Mouse (Mus musculus): ENCODE measurements around the gene Ggt5.

Gene Ggt5

DNA sequence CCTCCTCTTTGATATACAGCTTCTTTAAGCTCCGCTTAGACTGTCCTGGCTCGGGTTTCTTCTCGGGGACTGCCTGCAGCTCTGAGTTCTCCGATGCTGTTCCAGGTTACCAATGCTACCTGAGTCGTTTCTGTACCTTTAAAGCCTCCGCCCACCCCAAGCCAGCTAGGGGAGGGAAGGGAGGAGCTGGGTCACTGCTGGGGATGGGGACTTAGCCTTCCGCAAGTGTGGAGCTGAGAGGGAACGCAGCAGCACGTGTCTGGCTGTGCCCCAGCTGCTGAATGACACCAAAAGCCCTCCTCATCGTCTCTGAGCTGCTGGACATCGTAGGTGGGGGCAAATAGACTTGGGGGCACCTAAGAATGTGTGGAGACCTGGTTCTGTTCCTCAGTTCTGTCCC is 20.7 kb upstream of the Ggt5 start:
- no peak for DNase-seq (ENCODE audit: low spot score)

DNA sequence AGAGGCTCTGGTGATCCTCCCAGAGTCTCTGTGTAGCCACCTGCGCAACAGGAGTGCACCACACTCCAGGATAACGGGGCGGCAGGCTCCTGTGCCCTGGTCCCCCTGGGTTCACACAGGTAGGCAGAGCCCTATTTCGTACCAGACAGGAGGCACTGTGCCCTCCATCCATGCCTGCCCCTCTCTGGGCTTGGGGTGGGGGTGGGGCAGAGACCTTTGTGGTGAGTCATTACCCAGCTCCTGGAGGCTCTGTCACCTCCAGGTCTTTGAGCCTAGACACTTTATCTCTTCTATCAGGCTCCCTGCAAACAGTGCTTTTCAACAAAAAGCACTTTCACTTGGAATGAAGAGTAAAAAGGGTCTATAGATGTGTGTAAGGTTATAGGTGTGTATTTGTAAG is 20.3 kb upstream of the Ggt5 start:
- DNase-seq (ENCODE audit: low spot score), result no peak

DNA sequence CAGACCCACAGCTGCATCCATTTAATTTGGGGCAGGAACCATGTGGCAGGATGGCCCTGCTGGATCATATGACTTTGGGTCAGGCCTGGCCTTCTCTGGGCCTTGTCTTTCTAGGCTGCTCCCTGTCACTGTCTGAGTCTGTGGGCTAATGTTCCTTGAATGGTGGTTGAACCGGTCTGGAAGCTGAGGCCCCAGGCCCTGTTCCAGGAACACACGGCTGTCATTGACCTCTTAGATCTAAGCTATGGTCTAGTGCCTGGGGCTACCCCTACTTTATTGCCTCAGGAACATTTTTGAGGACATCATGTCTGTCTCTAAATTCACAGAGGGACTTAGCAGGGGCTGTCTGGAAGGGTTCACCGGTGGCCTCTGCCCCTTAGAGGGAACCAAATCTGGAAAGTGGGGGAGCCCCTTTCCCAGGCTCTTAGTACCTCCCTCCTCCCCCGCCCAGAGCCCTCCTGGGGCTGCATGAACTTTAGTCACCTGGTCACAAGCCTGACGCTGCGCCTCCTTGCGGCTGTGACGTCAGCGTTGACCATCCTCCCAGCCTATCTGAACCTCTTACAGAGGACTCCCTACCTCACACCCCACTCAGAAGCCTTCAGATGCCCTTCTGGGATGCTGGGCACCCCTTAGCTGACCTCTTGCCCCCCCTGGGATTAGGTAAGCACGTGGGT is 18.0 kb upstream of the Ggt5 start:
- DNase-seq (ENCODE audit: low spot score), result no peak

DNA sequence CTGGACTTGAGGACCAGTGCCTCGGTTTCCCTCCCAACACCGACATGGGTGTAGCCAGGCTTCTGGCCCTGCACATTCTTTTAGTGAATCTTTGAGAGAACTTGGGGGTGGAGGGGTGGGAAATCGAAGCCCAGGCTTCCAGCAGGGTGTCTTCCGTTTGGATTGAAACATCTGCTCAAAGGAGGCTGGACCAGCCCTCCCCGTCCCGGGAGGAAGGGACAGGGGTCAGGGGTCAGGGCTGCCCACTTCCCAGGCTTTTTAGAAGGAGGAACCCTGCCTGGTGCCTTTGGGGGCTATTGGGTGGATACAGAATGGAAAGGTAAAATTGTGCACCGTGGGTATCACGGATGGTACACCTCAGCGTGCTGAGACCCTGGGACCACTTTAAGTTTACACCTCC is 17.2 kb upstream of the Ggt5 start:
- no peak for DNase-seq (ENCODE audit: low spot score)

DNA sequence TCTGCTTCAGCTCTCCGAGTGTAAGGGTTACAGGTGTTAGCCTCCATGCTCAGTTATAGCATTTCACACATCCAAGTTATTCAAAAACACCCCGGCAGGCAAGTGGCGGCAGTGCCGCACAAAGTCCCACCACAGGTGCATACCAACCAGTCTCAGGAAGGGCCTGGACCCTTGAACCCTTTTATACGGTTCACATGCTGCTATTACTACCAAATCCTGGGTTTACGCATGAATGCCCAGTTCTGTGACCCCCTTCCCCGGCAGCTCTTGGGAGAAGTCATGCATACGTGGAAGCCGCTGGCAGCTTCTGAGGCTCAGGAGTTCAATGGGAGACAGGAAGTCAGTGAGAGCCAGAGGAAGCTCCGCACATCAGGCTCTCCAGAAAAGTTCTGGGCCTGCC is 16.0 kb upstream of the Ggt5 start:
- DNase-seq (ENCODE audit: low spot score), result no peak

DNA sequence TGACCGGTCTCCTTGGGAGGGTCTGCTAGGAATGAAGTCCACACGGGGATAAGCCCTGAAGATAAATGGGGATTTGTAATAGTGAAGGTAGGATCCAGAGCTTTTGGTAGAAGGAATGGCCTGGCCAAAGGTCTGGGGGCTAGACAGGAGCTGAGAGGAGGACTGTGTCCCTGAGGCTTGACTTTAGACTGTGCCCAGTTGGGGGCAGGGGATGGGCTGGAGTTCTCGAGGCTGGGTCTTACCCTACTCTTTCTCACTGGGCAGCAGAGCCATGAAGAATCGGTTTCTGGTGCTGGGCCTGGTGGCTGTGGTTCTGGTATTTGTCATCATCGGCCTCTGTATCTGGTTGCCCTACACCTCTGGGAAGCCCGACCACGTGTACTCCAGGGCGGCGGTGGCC is 15.2 kb upstream of the Ggt5 start:
- no peak for DNase-seq (ENCODE audit: low spot score)

DNA sequence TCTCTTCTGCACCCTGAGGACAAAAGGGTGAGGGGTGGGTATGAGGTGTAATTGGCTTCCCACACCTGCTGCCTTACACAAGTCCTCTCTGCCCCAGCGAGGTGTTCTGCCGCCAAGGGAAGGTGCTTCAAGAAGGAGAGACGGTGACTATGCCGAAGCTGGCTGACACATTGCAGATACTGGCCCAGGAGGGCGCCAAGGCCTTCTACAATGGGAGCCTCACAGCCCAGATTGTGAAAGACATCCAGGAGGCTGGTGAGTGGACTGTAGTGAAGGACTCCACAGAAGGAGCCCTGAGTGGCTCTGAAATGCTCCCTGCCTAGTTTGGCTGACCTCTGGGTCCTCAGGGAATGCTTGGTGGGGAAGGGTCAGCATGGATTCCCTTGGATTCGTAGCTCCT is 10.0 kb upstream of the Ggt5 start:
- DNase-seq (ENCODE audit: low spot score), result no peak

DNA sequence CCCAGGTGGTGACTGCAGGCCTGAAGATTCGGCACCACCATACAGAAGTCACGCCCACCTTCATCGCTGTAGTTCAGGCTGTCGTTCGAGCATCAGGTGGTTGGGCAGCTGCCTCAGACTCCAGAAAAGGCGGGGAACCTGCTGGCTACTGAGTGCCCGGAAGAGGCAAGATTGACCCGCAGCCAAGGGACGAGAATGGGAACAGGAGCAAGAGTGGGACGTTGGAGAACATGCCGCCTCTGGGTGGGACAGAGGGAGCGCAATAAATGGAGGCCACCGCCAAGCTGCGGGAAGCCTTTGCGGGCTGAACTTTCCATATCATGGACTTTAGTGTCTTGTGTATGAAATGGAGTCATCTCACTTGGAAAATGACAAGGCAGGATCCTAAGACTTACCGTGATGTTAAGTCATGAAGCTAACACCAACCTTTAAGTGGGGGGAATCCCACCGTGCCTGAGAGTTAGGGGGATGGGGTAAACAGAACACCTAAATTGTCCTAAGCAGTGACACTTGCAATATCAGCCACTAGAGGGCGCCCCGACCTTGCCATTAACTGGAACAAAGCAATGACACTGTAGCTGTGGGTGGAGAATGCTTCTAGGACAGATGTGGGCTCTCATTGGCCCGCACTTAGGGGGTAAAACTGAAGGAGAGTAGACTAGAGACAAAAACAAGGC is 3.1 kb upstream of the Ggt5 start:
- DNase-seq (ENCODE audit: low spot score), result peak; percentile 85

DNA sequence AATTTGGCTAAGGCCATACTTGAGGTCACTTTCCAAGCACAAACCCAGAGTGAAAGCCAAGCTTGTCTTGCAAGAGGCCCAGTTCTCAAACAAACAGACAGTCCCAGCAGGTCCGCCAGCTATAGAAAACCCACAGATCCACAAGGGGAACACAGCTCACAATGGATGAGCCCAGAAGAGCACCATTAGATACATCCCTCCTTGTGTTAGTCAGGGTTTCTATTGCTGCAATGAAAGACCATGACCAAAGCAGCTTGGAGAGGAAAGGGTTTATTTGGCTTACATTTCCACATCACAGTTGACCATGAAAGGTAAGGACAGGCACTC is 2.6 kb upstream of the Ggt5 start:
- no peak for DNase-seq (ENCODE audit: low spot score)

DNA sequence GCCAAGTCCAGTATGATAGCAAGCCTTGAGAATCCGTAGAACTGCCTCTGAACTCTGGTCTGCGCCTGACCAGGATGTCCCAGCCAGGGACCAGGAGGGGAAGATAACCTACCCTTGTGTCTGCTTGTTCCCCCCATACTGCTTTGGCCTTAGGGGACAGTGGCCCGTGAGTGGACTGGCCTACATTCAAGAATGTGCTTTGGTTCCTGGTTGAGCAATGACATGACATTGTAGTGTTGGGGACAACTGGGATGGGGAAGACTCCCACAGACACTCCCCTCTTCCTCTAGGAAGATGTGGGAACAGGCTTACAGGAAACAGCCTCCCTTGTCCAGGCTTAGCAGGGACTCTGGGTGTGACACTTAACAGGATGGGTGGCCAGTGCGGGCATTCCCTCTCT is 1.4 kb upstream of the Ggt5 start:
- peak; percentile 28 for DNase-seq (ENCODE audit: low spot score)

DNA sequence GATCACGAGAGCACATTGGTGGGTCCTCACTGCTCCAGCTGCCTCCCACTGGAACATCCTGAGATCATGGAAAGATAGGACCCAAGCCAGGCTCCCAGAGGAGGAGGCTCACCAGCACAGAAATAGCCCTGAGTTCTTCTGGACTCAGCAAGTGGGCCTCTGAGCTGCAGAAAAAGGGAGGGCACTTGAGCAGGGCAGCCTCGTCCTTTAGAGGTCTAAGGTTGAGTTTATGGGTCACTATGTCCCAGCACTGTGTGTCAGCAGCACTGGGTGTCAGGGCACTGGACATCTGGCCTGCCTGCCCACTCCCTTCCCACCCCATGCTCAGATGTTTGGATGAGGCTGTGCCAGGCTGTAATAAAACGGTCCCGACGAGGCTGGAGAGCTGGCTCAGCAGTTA is 804 bp upstream of the Ggt5 start:
- peak; percentile 61 for DNase-seq (ENCODE audit: low spot score)

DNA sequence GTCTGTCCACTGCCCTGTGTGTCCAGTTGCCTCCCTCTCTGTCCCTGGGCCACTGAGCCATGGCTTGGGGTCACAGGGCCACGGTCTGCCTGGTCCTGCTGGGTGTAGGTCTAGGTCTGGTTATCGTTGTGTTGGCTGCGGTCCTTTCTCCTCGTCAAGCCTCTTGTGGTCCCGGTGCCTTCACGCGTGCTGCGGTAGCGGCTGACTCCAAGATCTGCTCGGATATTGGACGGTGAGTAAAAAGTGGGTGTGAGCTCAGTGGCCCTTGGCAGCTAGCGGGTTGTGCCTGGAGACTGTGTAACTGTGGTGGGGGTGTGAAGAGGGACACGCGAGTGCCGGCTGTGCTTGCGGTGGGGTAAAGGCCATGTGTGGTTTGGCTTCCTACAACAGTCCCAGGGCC is 511 bp downstream of the Ggt5 start:
- peak; percentile 51 for DNase-seq (ENCODE audit: low spot score)

DNA sequence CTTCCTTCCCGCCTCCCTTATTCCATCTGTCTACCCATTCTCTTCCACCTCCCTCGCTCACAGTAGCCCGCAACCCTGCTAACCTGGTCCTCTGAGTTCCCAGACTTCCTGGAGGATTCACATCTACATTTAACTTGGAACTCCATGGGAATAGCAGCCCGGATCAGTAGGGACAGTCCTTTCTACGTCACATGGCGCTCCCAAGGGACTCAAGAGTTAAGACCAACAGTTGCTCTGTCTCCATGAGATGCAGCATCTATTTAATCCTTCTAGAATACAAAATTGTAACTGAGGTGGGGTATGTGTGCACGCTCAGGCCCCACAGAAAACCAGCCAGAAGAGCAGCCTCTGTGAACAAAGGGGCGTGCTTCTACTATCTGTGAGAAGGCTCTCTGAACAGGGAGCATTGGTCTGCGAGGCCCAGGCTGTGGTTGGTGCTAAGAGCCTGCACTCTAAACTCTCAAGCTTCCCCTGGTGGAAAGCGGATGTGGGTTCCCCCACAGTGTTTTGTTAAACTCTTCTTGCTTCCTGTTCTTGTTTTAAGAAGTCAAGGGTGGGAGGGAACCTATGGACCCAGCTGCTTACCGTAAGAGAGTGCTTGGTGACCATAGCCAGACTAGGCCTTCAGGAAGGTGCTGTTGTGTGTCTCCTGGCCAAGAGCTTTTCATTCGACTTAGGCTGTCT is 2.2 kb downstream of the Ggt5 start:
- no peak for DNase-seq (ENCODE audit: low spot score)

DNA sequence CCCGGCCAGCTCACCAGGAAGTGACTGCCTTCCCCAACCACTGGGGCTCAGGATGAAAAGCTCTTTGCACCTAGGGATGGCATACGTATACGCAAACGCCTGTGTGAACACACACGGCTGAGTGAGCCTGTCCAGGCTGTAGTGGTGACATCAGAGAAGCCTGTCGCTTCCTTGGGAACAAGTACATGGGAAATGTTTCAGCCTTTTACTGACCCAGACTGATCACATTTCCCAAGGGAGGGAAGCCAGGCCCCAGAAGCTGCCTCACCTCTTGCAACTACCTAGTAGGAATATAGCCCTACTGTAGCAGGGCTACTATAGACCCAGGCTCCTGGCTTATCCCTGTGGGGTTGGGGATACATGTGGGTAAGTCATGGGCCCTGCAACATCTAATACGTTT is 3.4 kb downstream of the Ggt5 start:
- DNase-seq (ENCODE audit: low spot score), result peak; percentile 25

DNA sequence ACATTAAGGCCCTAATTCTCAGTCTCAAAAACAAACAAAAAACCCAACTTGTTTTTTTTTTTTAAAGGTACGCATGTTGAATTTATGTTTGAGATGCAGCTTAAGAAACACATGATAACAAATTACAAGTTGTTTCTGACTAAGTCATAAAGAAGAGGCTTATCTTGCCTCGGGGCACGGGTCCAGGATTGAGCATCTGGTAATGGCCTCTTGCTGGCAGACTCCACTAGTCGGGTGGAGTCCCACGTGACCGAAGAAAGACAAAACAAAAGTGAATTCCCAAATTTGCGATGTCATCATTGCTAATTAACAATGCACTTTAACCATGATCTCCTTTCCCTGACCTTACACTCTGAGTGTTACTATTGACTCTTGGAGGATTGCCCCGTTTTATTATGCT is 6.8 kb downstream of the Ggt5 start:
- peak; percentile 75 for DNase-seq (ENCODE audit: low spot score)

DNA sequence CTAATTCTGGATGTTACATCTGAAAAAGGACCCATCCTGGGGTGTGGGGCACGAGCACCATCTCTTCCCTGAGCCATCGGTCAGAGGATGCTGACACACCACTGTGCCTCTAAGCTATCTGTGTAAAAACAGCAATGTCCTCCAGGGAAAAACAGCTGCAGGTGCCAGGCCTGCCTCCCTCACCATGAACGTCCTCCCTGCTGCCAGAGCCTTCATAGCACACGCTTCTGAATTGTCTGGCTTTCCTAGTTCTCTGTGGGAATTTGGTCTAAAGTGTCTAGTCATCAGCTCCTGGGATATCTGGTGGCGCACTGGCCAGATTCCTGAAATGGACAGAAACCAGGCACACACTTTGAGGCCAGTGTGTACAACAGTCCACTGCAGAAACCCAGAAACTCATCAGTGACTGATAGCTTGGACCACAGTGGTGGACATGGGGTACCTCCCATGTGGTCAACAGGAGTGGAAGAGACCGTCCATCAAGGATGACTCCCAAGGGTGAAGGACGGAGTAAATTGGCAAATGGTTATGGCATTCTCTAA is 11.1 kb downstream of the Ggt5 start:
- peak; percentile 68 for DNase-seq (ENCODE audit: low spot score)

DNA sequence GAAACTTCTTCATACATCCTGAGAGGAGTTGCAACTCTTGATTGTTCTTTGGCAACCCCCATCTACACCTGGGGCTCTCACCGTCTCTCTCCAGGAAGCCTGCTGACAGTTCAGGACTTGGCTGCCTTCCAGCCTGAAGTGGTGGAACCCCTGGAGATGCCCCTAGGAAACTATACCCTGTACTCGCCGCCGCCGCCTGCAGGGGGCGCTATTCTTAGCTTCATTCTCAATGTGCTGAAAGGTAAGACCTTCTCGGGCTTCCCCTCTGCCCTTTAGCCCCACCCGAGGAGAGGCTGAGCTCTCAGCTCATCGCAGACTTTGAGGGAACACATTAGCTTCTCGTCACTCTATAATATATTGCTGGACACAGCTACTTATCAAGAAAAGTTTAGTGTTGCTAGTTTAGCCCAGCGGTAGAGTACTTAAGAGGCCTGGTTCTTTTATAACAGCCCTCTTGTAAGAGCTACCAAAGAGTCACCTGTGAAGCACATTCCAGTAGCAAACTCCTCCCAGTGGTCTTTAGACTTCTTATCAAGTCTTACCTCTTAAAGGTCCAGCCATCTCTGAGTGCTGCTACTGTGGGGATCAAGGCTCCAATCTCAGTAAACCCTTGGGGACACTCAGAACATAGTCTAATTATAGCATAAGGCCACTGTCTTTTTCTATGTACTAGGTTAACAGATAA is 16.2 kb downstream of the Ggt5 start:
- no peak for DNase-seq (ENCODE audit: low spot score)

DNA sequence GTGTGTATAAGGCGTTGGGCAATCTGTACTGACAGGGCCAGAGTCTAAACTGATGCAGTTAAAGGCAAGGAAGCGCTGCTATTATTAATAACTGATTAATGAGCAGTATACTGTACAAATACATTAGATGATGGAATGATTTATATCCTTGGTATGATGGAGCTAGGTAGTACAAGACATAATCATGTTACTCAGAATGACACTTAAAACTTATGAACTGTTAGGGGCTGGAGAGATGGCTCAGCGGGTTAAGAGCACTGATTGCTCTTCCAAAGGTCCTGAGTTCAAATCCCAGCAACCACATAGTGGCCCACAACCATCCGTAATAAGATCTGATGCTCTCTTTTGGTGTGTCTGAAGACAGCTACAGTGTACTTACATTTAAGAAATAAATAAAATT is 18.1 kb downstream of the Ggt5 start:
- DNase-seq (ENCODE audit: low spot score), result no peak

DNA sequence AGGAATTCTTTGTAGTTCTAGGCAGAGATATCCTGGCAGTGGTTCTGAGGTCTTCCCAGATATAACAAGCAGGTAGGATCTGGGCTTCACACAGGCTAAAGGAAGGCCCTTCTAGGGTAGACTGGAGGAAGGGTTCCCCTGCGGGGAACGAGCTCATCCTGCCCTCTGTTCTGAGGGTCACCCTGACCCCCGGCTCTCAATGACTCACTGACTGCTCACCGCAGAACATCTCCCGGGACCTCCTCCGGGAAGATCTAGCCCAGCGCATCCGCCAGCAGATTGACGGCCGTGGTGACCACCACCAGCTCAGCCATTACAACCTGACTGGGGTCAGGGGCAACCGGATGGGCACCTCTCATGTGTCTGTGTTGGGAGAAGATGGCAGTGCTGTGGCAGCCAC is 19.8 kb downstream of the Ggt5 start:
- no peak for DNase-seq (ENCODE audit: low spot score)

DNA sequence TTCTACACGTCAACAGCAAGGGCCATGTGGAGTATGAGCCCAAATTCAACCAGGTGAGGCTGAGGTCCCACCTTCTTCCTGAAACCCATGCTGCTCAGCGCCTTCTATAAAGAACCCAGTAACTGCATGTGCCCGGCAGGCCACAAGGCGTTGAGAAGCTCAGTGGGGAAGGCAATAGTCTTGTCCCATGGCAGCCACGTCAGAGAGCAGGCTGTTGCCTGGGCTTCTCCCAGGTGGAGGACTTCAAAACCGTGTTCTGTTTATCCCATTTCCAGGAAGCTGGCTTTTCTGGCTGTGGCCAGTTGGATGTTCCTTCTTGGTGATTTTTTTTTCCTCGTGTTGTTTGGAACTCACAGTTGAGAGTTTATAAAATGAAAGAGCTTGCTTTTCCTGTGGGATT is 21.3 kb downstream of the Ggt5 start:
- DNase-seq (ENCODE audit: low spot score), result no peak

DNA sequence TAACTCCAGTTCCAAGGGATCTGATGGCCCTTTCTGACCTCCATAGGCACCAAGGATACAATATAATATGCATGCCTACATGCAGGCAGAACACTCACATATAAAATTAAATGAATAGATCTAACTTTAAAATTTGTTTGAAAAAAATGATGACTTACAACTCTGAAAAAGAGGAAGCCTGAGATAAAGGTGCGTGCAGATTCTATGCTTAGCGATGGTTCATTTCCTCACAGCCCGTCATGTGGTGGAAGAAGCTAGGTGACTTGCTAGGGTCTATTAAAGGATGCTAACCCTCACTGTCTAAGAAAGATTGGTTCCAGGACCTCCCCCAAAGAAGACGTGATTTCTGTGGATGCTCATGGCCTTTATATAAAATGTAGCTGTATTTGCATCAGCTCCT is 26.9 kb downstream of the Ggt5 start:
- DNase-seq (ENCODE audit: low spot score), result no peak

DNA sequence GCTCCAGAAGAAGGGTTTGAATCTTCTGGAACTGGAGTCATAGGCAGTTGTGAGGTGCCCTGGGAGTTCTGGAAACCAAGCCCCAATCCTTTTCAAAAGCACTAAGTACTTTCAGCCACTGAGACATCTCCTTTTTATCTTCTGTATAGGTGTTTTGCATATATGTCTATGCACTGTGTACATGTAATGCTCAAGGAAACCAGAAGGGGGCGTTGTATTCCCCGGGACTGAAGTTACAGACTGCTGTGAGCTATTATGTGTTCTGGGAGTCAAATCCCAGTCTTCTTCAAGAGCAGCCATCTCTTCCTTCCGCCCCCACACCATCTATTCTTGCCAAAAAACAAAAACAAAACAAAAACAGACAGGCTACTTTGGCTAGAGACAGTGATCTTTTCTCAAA is 31.7 kb downstream of the Ggt5 start:
- DNase-seq (ENCODE audit: low spot score), result no peak

DNA sequence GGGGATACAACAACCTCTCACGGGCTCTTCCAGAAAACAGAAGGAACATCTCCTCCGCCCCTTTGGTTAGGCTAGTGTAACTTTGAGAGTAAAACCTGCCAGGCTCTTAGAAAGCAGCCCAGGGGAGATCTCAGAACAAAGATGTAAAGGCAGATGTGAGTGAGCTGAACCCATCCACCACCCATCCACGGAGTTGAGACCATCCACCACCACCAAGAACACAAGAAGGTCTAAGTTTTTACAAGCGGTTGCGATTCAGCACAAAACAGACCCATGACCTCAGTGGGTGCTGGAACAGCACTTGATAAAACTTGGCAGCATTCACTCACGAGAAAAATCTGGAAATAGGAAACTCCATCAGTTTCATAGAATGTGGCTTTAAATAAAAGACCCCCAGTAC is 36.8 kb downstream of the Ggt5 start:
- DNase-seq (ENCODE audit: low spot score), result no peak
